Mouse (Mus musculus) myocyte (in vitro differentiated cells): ENCODE measurements at regions not wholly inside any gene's neighbourhood (a gene's known extent, or its start where the extent isn't known, plus 50 kb on each side); places are given as distances from the start of the nearest gene placed in this dataset.
A peak's percentile ranks its signal among the peaks of the same experiment; 100 is the strongest.

Source experiments
- H3K27me3 ChIP-seq: one replicate; pipeline ENCODE4 v1.6.1; 2011; ENCODE audit not compliant: control insufficient read depth, insufficient read depth, insufficient read length
- H3K36me3 ChIP-seq: one replicate; pipeline ENCODE4 v1.6.1; 2011; ENCODE audit not compliant: control insufficient read depth, insufficient read depth
- H3K4me2 ChIP-seq: one replicate; pipeline ENCODE4 v1.6.1; 2011; ENCODE audit warnings: low read depth, control low read depth
- H3K4me3 ChIP-seq: one replicate; pipeline ENCODE4 v1.5.1; 2011; ENCODE audit warnings: mild to moderate bottlenecking, control low read depth, moderate library complexity
- H3K79me2 ChIP-seq: one replicate; pipeline ENCODE4 v1.6.1; 2011; ENCODE audit not compliant: control insufficient read depth, insufficient read depth
- H3ac ChIP-seq: one replicate; pipeline ENCODE4 v1.6.1; 2011; ENCODE audit not compliant: control insufficient read depth, insufficient read length
- CEBPB ChIP-seq: IDR thresholded peaks from 2 replicates; pipeline ENCODE4 v1.6.1; 2011; ENCODE audit warnings: mild to moderate bottlenecking, moderate library complexity; ENCODE audit not compliant: poor library complexity, insufficient read depth, severe bottlenecking
- E2F4 ChIP-seq: IDR thresholded peaks from one replicate; pipeline ENCODE4 v1.6.1; 2011; ENCODE audit warnings: mild to moderate bottlenecking, control low read depth, moderate library complexity; ENCODE audit not compliant: insufficient read depth
- MAX ChIP-seq: IDR thresholded peaks from one replicate; pipeline ENCODE4 v1.6.1; 2011; ENCODE audit warnings: low read depth, mild to moderate bottlenecking, control low read depth
- MYOD1 ChIP-seq, 3 experiments: IDR thresholded peaks; one replicate each; pipeline ENCODE4 v1.6.1; 2011; ENCODE audit warnings: control low read depth in 2 of 3, low read depth in 2 of 3, mild to moderate bottlenecking in 2 of 3, moderate library complexity in 1 of 3; ENCODE audit not compliant: insufficient read length in 2 of 3, control insufficient read depth in 1 of 3
- MYOG ChIP-seq, 3 experiments: IDR thresholded peaks; one replicate each; pipeline ENCODE4 v1.6.1; 2011; ENCODE audit warnings: control low read depth in 2 of 3, low read depth in 2 of 3, mild to moderate bottlenecking in 2 of 3; ENCODE audit not compliant: insufficient read length in 2 of 3, control insufficient read depth in 1 of 3, insufficient read depth in 1 of 3
- POLR2A ChIP-seq: IDR thresholded peaks from one replicate; pipeline ENCODE4 v1.6.1; 2011; ENCODE audit warnings: low read depth, mild to moderate bottlenecking, control low read depth, moderate library complexity; ENCODE audit not compliant: insufficient read length
- POLR2AphosphoS2 ChIP-seq: IDR thresholded peaks from one replicate; pipeline ENCODE4 v1.6.1; 2011; ENCODE audit warnings: low read depth, control low read depth; ENCODE audit not compliant: insufficient read length
- REST ChIP-seq: IDR thresholded peaks from one replicate; pipeline ENCODE4 v1.6.1; 2011; ENCODE audit warnings: mild to moderate bottlenecking, control low read depth, moderate library complexity; ENCODE audit not compliant: insufficient read depth, insufficient read length
- SRF ChIP-seq: IDR thresholded peaks from one replicate; pipeline ENCODE4 v1.6.1; 2011; ENCODE audit warnings: low read depth; ENCODE audit not compliant: control insufficient read depth, insufficient read length
- TCF12 ChIP-seq: IDR thresholded peaks from one replicate; pipeline ENCODE4 v1.6.1; 2011; ENCODE audit warnings: mild to moderate bottlenecking, control low read depth; ENCODE audit not compliant: poor library complexity, insufficient read depth, severe bottlenecking
- TCF3 ChIP-seq: IDR thresholded peaks from one replicate; pipeline ENCODE4 v1.6.1; 2011; ENCODE audit warnings: low read depth, control low read depth; ENCODE audit not compliant: insufficient read length
- USF1 ChIP-seq: IDR thresholded peaks from one replicate; pipeline ENCODE4 v1.6.1; 2011; ENCODE audit warnings: low read depth, mild to moderate bottlenecking, control low read depth, moderate library complexity

DNA sequence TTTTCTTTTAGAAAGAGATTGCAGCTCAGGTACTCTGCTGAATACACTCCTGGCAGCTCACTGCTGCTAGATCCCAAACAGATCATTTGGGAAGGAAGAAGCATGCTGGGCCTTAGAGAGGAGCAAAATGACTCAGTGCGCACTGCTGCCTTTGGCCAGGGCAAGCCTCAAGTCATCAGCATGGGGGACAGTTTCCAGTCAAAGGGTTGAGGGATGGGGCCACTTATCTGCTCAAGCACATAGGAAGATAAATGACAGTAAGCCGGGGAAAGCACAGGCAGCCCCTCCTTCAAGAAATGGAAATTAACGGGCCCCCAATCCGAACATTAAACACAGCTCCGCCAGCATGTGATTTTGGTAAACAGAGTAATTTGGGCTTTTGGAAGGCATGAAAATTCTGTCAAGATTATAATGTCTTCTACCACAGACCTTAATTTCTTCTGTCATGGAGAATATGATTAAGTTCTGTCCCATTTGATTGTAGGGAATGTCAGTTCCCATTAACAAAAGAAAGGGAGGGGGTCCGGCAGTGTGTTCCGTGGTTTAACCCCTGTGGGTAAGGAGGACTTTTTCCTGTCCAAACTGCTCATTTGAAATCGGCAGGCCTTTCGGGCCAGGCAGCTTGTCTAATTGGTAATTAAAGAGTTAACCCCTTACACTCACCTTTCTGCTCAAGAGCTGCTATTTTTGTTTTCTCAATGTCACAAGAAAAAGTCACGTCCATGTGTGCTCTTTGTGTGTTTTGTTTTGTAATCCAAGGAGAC is 199.3 kb downstream of the Dhx15 start:
- no peak overlapping the region for H3K4me2 ChIP-seq
- no peak overlapping the region for H3K4me3 ChIP-seq
- H3K36me3 ChIP-seq = no peaks in the 10 kb centered on the region
- H3K79me2 ChIP-seq = no peaks in the 10 kb centered on the region
- TF ChIP-seq MYOD1 (IDR thresholded peaks at IDR 0.05; ENCODE audit: control insufficient read depth in 1 of 3, insufficient read length in 2 of 3, low read depth in 2 of 3) (no peak), E2F4 (no peak), TCF3 (no peak), POLR2AphosphoS2 (no peak), TCF12 (no peak), USF1 (no peak), MAX (no peak), REST (no peak), CEBPB (no peak), SRF (no peak), POLR2A (no peak), MYOG (IDR thresholded peaks at IDR 0.05; ENCODE audit: control insufficient read depth in 1 of 3, insufficient read depth in 1 of 3, insufficient read length in 2 of 3, low read depth in 2 of 3) (no peak)
- no peaks in the 10 kb centered on the region for H3K27me3 ChIP-seq
- H3ac ChIP-seq = no peak overlapping the region

DNA sequence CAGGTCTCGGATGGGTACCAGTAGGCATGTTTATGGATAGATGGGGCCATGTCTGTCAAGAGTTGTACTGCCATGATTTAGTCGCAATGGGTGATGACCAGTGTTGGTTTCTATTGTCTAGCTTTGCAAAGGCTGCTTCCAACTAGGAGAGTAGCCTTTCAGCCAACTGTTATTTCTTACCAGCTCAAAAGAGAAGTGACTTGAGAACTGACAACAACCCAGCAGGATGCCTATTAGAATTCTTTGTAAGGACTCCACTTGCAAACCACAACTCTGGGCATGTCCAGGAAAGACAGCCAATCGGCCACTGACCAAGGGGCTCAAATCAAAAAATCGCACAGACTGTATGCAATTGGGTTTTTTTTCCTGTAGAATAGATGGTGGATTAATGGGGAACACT is 200.9 kb downstream of the Dhx15 start:
- no peak overlapping the region for H3K4me2 ChIP-seq
- no peak overlapping the region for H3K4me3 ChIP-seq
- TF ChIP-seq REST (no peak), MYOG (IDR thresholded peaks at IDR 0.05; ENCODE audit: control insufficient read depth in 1 of 3, insufficient read depth in 1 of 3, insufficient read length in 2 of 3, low read depth in 2 of 3) (no peak), CEBPB (no peak), MYOD1 (IDR thresholded peaks at IDR 0.05; ENCODE audit: control insufficient read depth in 1 of 3, insufficient read length in 2 of 3, low read depth in 2 of 3) (no peak), USF1 (no peak), MAX (no peak), POLR2A (no peak), TCF12 (no peak), SRF (no peak), TCF3 (no peak), E2F4 (no peak), POLR2AphosphoS2 (no peak)
- no peaks in the 10 kb centered on the region for H3K36me3 ChIP-seq
- H3ac ChIP-seq = no peak overlapping the region
- no peaks in the 10 kb centered on the region for H3K79me2 ChIP-seq
- no peaks in the 10 kb centered on the region for H3K27me3 ChIP-seq

DNA sequence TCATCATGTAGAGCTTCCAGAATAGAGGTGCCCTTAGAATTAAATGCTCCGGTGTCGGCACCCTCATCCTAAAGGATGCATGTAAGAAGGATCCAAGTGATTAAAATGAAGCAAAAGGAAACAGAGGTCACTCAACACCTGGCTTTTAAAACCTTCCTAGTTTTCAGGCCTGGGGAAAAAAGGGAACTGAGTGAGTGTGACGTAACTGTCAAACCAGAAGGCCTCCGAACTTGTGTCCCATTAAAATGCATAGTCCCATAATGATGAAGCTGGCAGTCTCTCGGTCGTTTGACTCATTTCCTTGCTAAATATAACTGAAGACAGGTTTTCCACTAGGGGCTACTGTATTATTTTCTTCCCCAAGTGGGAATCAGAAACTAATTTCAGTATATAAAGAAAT is 201.4 kb downstream of the Dhx15 start:
- TF ChIP-seq USF1 (no peak), CEBPB (no peak), MAX (no peak), REST (no peak), POLR2A (no peak), MYOD1 (IDR thresholded peaks at IDR 0.05; ENCODE audit: control insufficient read depth in 1 of 3, insufficient read length in 2 of 3, low read depth in 2 of 3) (no peak), E2F4 (no peak), TCF12 (no peak), SRF (no peak), POLR2AphosphoS2 (no peak), TCF3 (no peak), MYOG (IDR thresholded peaks at IDR 0.05; ENCODE audit: control insufficient read depth in 1 of 3, insufficient read depth in 1 of 3, insufficient read length in 2 of 3, low read depth in 2 of 3) (no peak)
- H3ac ChIP-seq = no peak overlapping the region
- no peaks in the 10 kb centered on the region for H3K79me2 ChIP-seq
- no peak overlapping the region for H3K4me2 ChIP-seq
- H3K4me3 ChIP-seq = no peak overlapping the region
- H3K36me3 ChIP-seq = no peaks in the 10 kb centered on the region
- no peaks in the 10 kb centered on the region for H3K27me3 ChIP-seq

DNA sequence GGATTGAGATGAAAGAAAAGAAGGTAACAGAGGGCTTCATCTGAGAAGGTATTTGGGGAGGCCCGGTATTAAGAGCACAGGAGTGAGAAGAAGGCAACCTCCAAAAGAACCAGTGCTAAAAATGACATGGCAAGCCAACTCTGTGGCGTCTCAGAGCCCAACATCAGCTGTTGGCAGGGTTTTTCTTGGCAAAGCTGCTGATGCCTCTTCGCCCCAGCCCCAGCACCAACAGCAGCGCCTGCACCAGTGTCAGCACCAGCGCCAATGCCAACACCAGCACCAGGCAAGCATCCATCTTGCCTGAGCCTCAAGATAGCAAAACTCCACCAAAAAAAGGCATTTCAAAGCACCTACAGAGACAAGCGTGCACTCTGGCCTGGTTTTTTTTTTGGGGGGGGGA is 205.3 kb downstream of the Dhx15 start:
- TF ChIP-seq MYOG (IDR thresholded peaks at IDR 0.05; ENCODE audit: control insufficient read depth in 1 of 3, insufficient read depth in 1 of 3, insufficient read length in 2 of 3, low read depth in 2 of 3) (peak; percentile 43 to 79 (median 45)), REST (no peak), CEBPB (0 out of 2 replicates have a peak, but pooled peaks have one; percentile 0), MYOD1 (IDR thresholded peaks at IDR 0.05; ENCODE audit: control insufficient read depth in 1 of 3, insufficient read length in 2 of 3, low read depth in 2 of 3) (peak in 1 of 3 experiments; percentile 64)
- Histone ChIP-seq H3K79me2 (no peaks in the 10 kb centered on the region), H3K27me3 (no peaks in the 10 kb centered on the region), H3K36me3 (no peaks in the 10 kb centered on the region), H3K4me3 (no peak overlapping the region), H3ac (no peak overlapping the region), H3K4me2 (peak overlapping the region; percentile 32)

DNA sequence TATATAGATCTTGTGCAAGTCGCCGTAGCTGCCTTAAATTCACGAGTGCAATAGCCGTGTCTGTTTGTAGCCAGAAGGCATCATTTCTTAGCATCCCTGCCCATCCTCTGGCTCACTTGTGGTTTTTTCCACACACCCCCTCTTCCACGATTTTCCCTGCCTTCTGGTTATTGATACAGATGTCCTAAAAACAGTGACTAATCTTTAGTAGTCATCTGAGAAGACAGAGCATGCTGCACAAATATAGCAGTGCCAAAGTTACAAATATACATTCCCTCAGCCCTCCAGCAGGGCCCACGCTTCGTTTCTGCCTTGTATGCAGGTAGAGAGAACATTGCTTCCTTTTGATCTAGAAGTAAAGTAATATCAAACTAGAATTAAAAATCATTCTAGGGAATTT is 207.5 kb downstream of the Dhx15 start:
- H3K4me3 ChIP-seq = no peak overlapping the region
- H3K36me3 ChIP-seq = no peaks in the 10 kb centered on the region
- H3ac ChIP-seq = no peak overlapping the region
- H3K4me2 ChIP-seq = no peak overlapping the region
- no peaks in the 10 kb centered on the region for H3K27me3 ChIP-seq
- TF ChIP-seq REST = no peak
- TF ChIP-seq TCF12 = no peak
- TF ChIP-seq POLR2A = no peak
- TF ChIP-seq CEBPB = no peak
- no peak for TF ChIP-seq SRF
- no peaks in the 10 kb centered on the region for H3K79me2 ChIP-seq
